Mouse (Mus musculus) liver, embryonic 14.5 days (tissue): ENCODE results near the gene Micu1. TPM values are rescaled to one million over a fixed set of nuclear protein-coding genes. Genes with fewer than 3 reads are reported as not detected.

ENCODE experiments used
- ATAC-seq: fragments of 200-750 bp; cut with Nextera tagmentation; 2 replicates; pipeline ENCODE4 v1.8.0; 2017; ENCODE audit warnings: moderate number of reproducible peaks, mild to moderate bottlenecking, moderate library complexity; ENCODE audit not compliant: insufficient read depth
- DNase-seq, 3 experiments: peaks; one replicate each; pipeline ENCODE4 v3.0.0-alpha.2; 2012 to 2013; ENCODE audit warnings: low read depth in 3 of 3, low spot score in 3 of 3
- H3K27ac ChIP-seq: fragments of 300-500 bp; sonication (generic); 2 replicates; pipeline ENCODE4 v1.5.1; 2014; ENCODE audit warnings: moderate library complexity, mild to moderate bottlenecking, control low read depth, inconsistent platforms
- H3K27me3 ChIP-seq: fragments of 300-500 bp; sonication (generic); 2 replicates; pipeline ENCODE4 v1.6.1; 2014; ENCODE audit warnings: mild to moderate bottlenecking, low read length, moderate library complexity; ENCODE audit not compliant: control insufficient read depth, insufficient read depth
- H3K36me3 ChIP-seq: fragments of 300-500 bp; sonication (generic); replicated peaks from 2 replicates; pipeline ENCODE4 v1.6.1; 2014; ENCODE audit warnings: low read depth; ENCODE audit not compliant: control insufficient read depth, insufficient read depth
- H3K4me1 ChIP-seq, 2 experiments: fragments of 200-500 bp in 1 of 2; fragments of 300-500 bp in 1 of 2; sonication (generic) in 1 of 2; replicated peaks; 2 replicates each; pipeline ENCODE4 v1.6.1; 2012 to 2014; ENCODE audit warnings: antibody characterized with exemption in 1 of 2, inconsistent platforms in 1 of 2, low read length in 1 of 2; ENCODE audit not compliant: control insufficient read depth in 2 of 2, insufficient read depth in 2 of 2
- H3K4me2 ChIP-seq: fragments of 300-500 bp; sonication (generic); 2 replicates; pipeline ENCODE4 v1.6.1; 2014; ENCODE audit warnings: low read depth, mild to moderate bottlenecking, control low read depth, moderate library complexity
- H3K4me3 ChIP-seq, 2 experiments: fragments of 200-500 bp in 1 of 2; fragments of 300-500 bp in 1 of 2; sonication (generic) in 1 of 2; 2 replicates each; pipeline ENCODE4 v1.5.1; 2012 to 2014; ENCODE audit warnings: low read depth in 2 of 2, low read length in 2 of 2, mild to moderate bottlenecking in 2 of 2, control low read depth in 1 of 2, inconsistent platforms in 1 of 2, moderate library complexity in 1 of 2; ENCODE audit not compliant: insufficient read depth in 1 of 2
- H3K9ac ChIP-seq: fragments of 300-500 bp; sonication (generic); replicated peaks from 2 replicates; pipeline ENCODE4 v1.6.1; 2014; ENCODE audit warnings: mild to moderate bottlenecking, control low read depth, moderate library complexity
- H3K9me3 ChIP-seq: fragments of 300-500 bp; sonication (generic); 2 replicates; pipeline ENCODE4 v1.6.1; 2016; ENCODE audit warnings: low read length, mixed read lengths; ENCODE audit not compliant: control insufficient read depth
- CTCF ChIP-seq: IDR thresholded peaks from 2 replicates; pipeline ENCODE4 v1.5.1; 2016; ENCODE audit warnings: antibody characterized with exemption, low read depth, control low read depth
- EP300 ChIP-seq: IDR thresholded peaks from 2 replicates; pipeline ENCODE4 v1.6.1; 2016; ENCODE audit warnings: antibody characterized with exemption, low read depth
- WGBS: fragments of 180-500 bp; shearing (Covaris S2); extraction: QIAGEN DNeasy Blood & Tissue Kit; methylation state at CpG from one replicate; pipeline ENCODE4 v1.1.7; 2014; ENCODE audit not compliant: insufficient replicate concordance; 5-methylcytosine and 5-hydroxymethylcytosine counted together
- polyA plus RNA-seq, 2 experiments: library from polyadenylated mRNA; depleted of rRNA in 1 of 2; stranded (reverse) in 1 of 2; unstranded in 1 of 2; fragments of >200 nt; fragmentation: Nextera tagmentation in 1 of 2; extraction: Ambion mirVana in 1 of 2; gene quantifications; 2 replicates each; pipeline versions ENCODE4 v1.2.1 to v1.2.3; 2012 to 2014

Gene Micu1
- polyA plus RNA-seq, 2 experiments, result 27.1 to 28.2 TPM

- Histone ChIP-seq H3K27me3 (no peaks in the 10 kb centered on the region), H3K4me2 (no peak overlapping the region), H3K4me1 (no peaks in the 10 kb centered on the region; a peak in 1 of 4 replicates)
Observed at GRCm38 (mm10) chr10:59743969-59744368, 41.7 kb downstream of the Micu1 start.

GRCm38 (mm10) chr10:59747334-59747733 lies 45.1 kb downstream of the Micu1 start:
- Histone ChIP-seq H3K9me3 (no peaks in the 10 kb centered on the region), H3K4me3 (no peak overlapping the region), H3K9ac (no peak overlapping the region), H3K36me3 (no peaks in the 10 kb centered on the region; the same call in 1 of the 2 replicates), H3K27ac (no peak overlapping the region), H3K4me1 (no peaks in the 10 kb centered on the region), H3K4me2 (no peak overlapping the region), H3K27me3 (no peaks in the 10 kb centered on the region)
- no peak for TF ChIP-seq EP300
- TF ChIP-seq CTCF, result no peak
- ATAC-seq, result no peak
- 76% methylated on average over 7 of the region's 7 CpGs for WGBS
- DNase-seq, result no peak

More at GRCm38 (mm10) chr10:59743969-59744368, 41.7 kb downstream of the Micu1 start:
- DNase-seq (no peak), ATAC-seq (no peak)
- Histone ChIP-seq H3K27ac (no peak overlapping the region), H3K36me3 (peaks cover 6% of the 10 kb centered on the region; the same call in 1 of the 2 replicates), H3K4me3 (no peak overlapping the region), H3K9ac (no peak overlapping the region), H3K9me3 (no peaks in the 10 kb centered on the region)
- TF ChIP-seq CTCF (no peak), EP300 (no peak)
- WGBS, result 85% methylated on average over 5 of the region's 5 CpGs

GRCm38 (mm10) chr10:59748699-59749200 lies 46.5 kb downstream of the Micu1 start:
- Histone ChIP-seq H3K9ac (no peak overlapping the region), H3K36me3 (no peaks in the 10 kb centered on the region; the same call in 1 of the 2 replicates), H3K4me3 (no peak overlapping the region), H3K27me3 (no peaks in the 10 kb centered on the region), H3K4me1 (no peaks in the 10 kb centered on the region), H3K27ac (no peak overlapping the region), H3K4me2 (no peak overlapping the region), H3K9me3 (no peaks in the 10 kb centered on the region)
- TF ChIP-seq EP300 (no peak), CTCF (no peak)
- ATAC-seq (no peak), DNase-seq (no peak)
- 39% methylated on average over 2 of the region's 2 CpGs for WGBS

- TF ChIP-seq EP300, result no peak
- no peak for TF ChIP-seq CTCF
- Histone ChIP-seq H3K36me3 (no peaks in the 10 kb centered on the region), H3K4me1 (no peaks in the 10 kb centered on the region), H3K4me3 (no peak overlapping the region), H3K4me2 (no peak overlapping the region), H3K9me3 (no peaks in the 10 kb centered on the region), H3K27me3 (no peaks in the 10 kb centered on the region), H3K9ac (no peak overlapping the region), H3K27ac (no peak overlapping the region)
- no peak for DNase-seq
- 71% methylated on average over 9 of the region's 9 CpGs for WGBS
- ATAC-seq, result no peak
Observed at GRCm38 (mm10) chr10:59753538-59754069, 51.3 kb downstream of the Micu1 start.

GRCm38 (mm10) chr10:59754104-59754503 lies 51.8 kb downstream of the Micu1 start:
- Histone ChIP-seq H3K4me1 (no peaks in the 10 kb centered on the region), H3K9ac (no peak overlapping the region), H3K4me3 (no peak overlapping the region), H3K9me3 (no peaks in the 10 kb centered on the region), H3K4me2 (no peak overlapping the region), H3K27ac (no peak overlapping the region), H3K36me3 (no peaks in the 10 kb centered on the region), H3K27me3 (no peaks in the 10 kb centered on the region)
- TF ChIP-seq CTCF, result no peak
- TF ChIP-seq EP300, result no peak
- DNase-seq (no peak), ATAC-seq (no peak)
- 64% methylated on average over 1 of the region's 1 CpGs for WGBS
